Mouse (Mus musculus) forebrain, embryonic 12.5 days (tissue): Measurements from ENCODE around the gene Asic5. TPM values are rescaled to one million over a fixed set of nuclear protein-coding genes. Genes with fewer than 3 reads are reported as not detected.

Experiments used
- ATAC-seq: fragments of 200-750 bp; cut with Nextera tagmentation; 2 replicates; pipeline ENCODE4 v1.8.0; 2017; ENCODE audit warnings: moderate TSS enrichment; ENCODE audit not compliant: low FRiP score
- H3K27ac ChIP-seq: fragments of 300-500 bp; sonication (generic); 2 replicates; pipeline ENCODE4 v1.5.1; 2016; ENCODE audit warnings: mild to moderate bottlenecking
- H3K27me3 ChIP-seq: fragments of 300-500 bp; sonication (generic); 2 replicates; pipeline ENCODE4 v1.6.1; 2016; ENCODE audit warnings: mild to moderate bottlenecking
- H3K36me3 ChIP-seq: fragments of 300-500 bp; sonication (generic); replicated peaks from 2 replicates; pipeline ENCODE4 v1.6.1; 2016; ENCODE audit warnings: mild to moderate bottlenecking
- H3K4me1 ChIP-seq: fragments of 300-500 bp; sonication (generic); 2 replicates; pipeline ENCODE4 v1.6.1; 2016
- H3K4me2 ChIP-seq: fragments of 300-500 bp; sonication (generic); 2 replicates; pipeline ENCODE4 v1.6.1; 2016; ENCODE audit warnings: mild to moderate bottlenecking, moderate library complexity
- H3K4me3 ChIP-seq: fragments of 300-500 bp; sonication (generic); replicated peaks from 2 replicates; pipeline ENCODE4 v1.5.1; 2016; ENCODE audit warnings: mild to moderate bottlenecking
- H3K9ac ChIP-seq: fragments of 300-500 bp; sonication (generic); 2 replicates; pipeline ENCODE4 v1.6.1; 2016; ENCODE audit warnings: mild to moderate bottlenecking
- H3K9me3 ChIP-seq: fragments of 300-500 bp; sonication (generic); 2 replicates; pipeline ENCODE4 v1.6.1; 2016
- WGBS: fragments of 180-500 bp; shearing (Covaris S2); methylation state at CpG from one replicate; pipeline ENCODE4 v1.1.7; 2016; 5-methylcytosine and 5-hydroxymethylcytosine counted together
- polyA plus RNA-seq: library from polyadenylated mRNA; unstranded; fragments of >200 nt; fragmentation: Nextera tagmentation; extraction: Ambion mirVana; gene quantifications from 2 replicates; pipeline ENCODE4 v1.2.1, GENCODE M21; 2016

The Asic5 gene
- polyA plus RNA-seq, 1 experiment from 2014 or later, result not detected

- ATAC-seq, result no peak
- Histone ChIP-seq H3K4me1 (peaks cover 6% of the 10 kb centered on the region; the same call in 1 of the 2 replicates), H3K4me3 (no peak overlapping the region), H3K4me2 (no peak overlapping the region), H3K27me3 (no peaks in the 10 kb centered on the region), H3K9me3 (no peaks in the 10 kb centered on the region), H3K27ac (no peak overlapping the region), H3K9ac (no peak overlapping the region), H3K36me3 (no peaks in the 10 kb centered on the region)
- WGBS, result 52% methylated on average over 2 of the region's 2 CpGs
These were observed 69.9 kb downstream of the Asic5 start for GRCm38 (mm10) chr3:82052029-82052428.

- no peak overlapping the region for H3K9ac ChIP-seq
- H3K4me1 ChIP-seq, result no peaks in the 10 kb centered on the region
- no peak overlapping the region for H3K4me2 ChIP-seq
- H3K27ac ChIP-seq, result no peak overlapping the region
- no peaks in the 10 kb centered on the region for H3K9me3 ChIP-seq
- no peaks in the 10 kb centered on the region for H3K27me3 ChIP-seq
- WGBS, result 70% methylated on average over 5 of the region's 5 CpGs
- no peak overlapping the region for H3K4me3 ChIP-seq
- H3K36me3 ChIP-seq, result no peaks in the 10 kb centered on the region
- ATAC-seq, result no peak
These were observed 72.3 kb downstream of the Asic5 start for GRCm38 (mm10) chr3:82054283-82054974.

GRCm38 (mm10) chr3:82057201-82057600 lies 75.1 kb downstream of the Asic5 start:
- no peaks in the 10 kb centered on the region for H3K4me1 ChIP-seq
- no peak overlapping the region for H3K9ac ChIP-seq
- no peaks in the 10 kb centered on the region for H3K27me3 ChIP-seq
- H3K4me2 ChIP-seq, result no peak overlapping the region
- H3K4me3 ChIP-seq, result no peak overlapping the region
- H3K36me3 ChIP-seq, result no peaks in the 10 kb centered on the region
- 73% methylated on average over 5 of the region's 5 CpGs for WGBS
- no peaks in the 10 kb centered on the region for H3K9me3 ChIP-seq
- H3K27ac ChIP-seq, result no peak overlapping the region
- ATAC-seq, result no peak

GRCm38 (mm10) chr3:82061402-82062180 lies 79.5 kb downstream of the Asic5 start:
- no peak overlapping the region for H3K9ac ChIP-seq
- no peaks in the 10 kb centered on the region for H3K27me3 ChIP-seq
- H3K9me3 ChIP-seq, result no peaks in the 10 kb centered on the region
- no peaks in the 10 kb centered on the region for H3K4me1 ChIP-seq
- no peaks in the 10 kb centered on the region for H3K36me3 ChIP-seq
- H3K4me3 ChIP-seq, result no peak overlapping the region
- ATAC-seq, result no peak
- no peak overlapping the region for H3K27ac ChIP-seq
- H3K4me2 ChIP-seq, result no peak overlapping the region
- WGBS, result 56% methylated on average over 9 of the region's 9 CpGs

- no peak overlapping the region for H3K9ac ChIP-seq
- no peak overlapping the region for H3K4me3 ChIP-seq
- H3K9me3 ChIP-seq, result no peaks in the 10 kb centered on the region
- H3K4me1 ChIP-seq, result no peaks in the 10 kb centered on the region
- WGBS, result 87% methylated on average over 5 of the region's 5 CpGs
- ATAC-seq, result no peak
- H3K27me3 ChIP-seq, result peaks cover 2% of the 10 kb centered on the region; the same call in 1 of the 2 replicates
- no peak overlapping the region for H3K27ac ChIP-seq
- no peaks in the 10 kb centered on the region for H3K36me3 ChIP-seq
- no peak overlapping the region for H3K4me2 ChIP-seq
These were observed 85.7 kb downstream of the Asic5 start for GRCm38 (mm10) chr3:82067830-82068229.

Other genes with a start within 250 kb of the Asic5 start
- 7.1 and 7.5 TPM in 2 replicates for gene Ctso, start 49.7 kb upstream of the Asic5 start, polyA plus RNA-seq
- gene Tdo2, start 6.1 kb upstream of the Asic5 start, polyA plus RNA-seq, result 0.10 TPM in 1 of 2 replicates, not detected in the other
- gene Gucy1b1, start 92.4 kb downstream of the Asic5 start, polyA plus RNA-seq, result 12.1 and 12.6 TPM in 2 replicates
- 4.9 and 6.6 TPM in 2 replicates for gene Gucy1a1, start 163.5 kb downstream of the Asic5 start, polyA plus RNA-seq